9 mouse cellular contexts compared by ENCODE assay signal in genomic region chrX:140280016-140280415, GRCm38 (mm10).
DNase-seq lines count a peak whose midpoint lies in the region; ATAC-seq lines count a peak whose summit lies in the region.
"Had no signal": no experiment of that assay in that cellular context is flagged by ENCODE, and none has a peak within 500 bp of the region (broad histone marks: within the 10 kb centered on the region; RNA-seq: fewer than 3 reads in every experiment).

No protein-coding gene starts in this region.

- no peak overlapping the region for H3K27ac ChIP-seq in heart, embryonic 10.5 days
- H3K27ac ChIP-seq in lung, embryonic 15.5 days: no peak overlapping the region
- no peak overlapping the region for H3K27ac ChIP-seq in hindbrain, embryonic 11.5 days (ENCODE audit: low read depth, low read length)
- H3K27ac ChIP-seq: limb, embryonic 15.5 days had no signal

- H3K4me1 ChIP-seq in heart, embryonic 10.5 days: no peaks in the 10 kb centered on the region
- no peaks in the 10 kb centered on the region for H3K4me1 ChIP-seq in lung, embryonic 15.5 days
- no peaks in the 10 kb centered on the region for H3K4me1 ChIP-seq in hindbrain, embryonic 11.5 days (replicated peaks; ENCODE audit: control insufficient read depth, insufficient read depth, low read length)

- WGBS in heart, embryonic 10.5 days: 17% methylated on average over 12 of the region's 12 CpGs
- 11% methylated on average over 12 of the region's 12 CpGs for WGBS in lung, embryonic 15.5 days
- WGBS in hindbrain, embryonic 11.5 days: 14% methylated on average over 12 of the region's 12 CpGs

- H3K9ac ChIP-seq in lung, embryonic 15.5 days: no peak overlapping the region
- H3K9ac ChIP-seq in hindbrain, embryonic 11.5 days (ENCODE audit: low read depth, low read length): no peak overlapping the region
- H3K9ac ChIP-seq: limb, embryonic 15.5 days had no signal

- ATAC-seq in lung, embryonic 15.5 days (ENCODE audit: borderline replicate concordance, extremely low read depth, low FRiP score, low TSS enrichment): no peak
- ATAC-seq in hindbrain, embryonic 11.5 days (ENCODE audit: low FRiP score): no peak

- H3K4me2 ChIP-seq in lung, embryonic 15.5 days: 0 out of 2 replicates have a peak overlapping the region, but pooled peaks have one; percentile 17
- 0 out of 2 replicates have a peak overlapping the region, but pooled peaks have one; percentile 5 for H3K4me2 ChIP-seq in hindbrain, embryonic 11.5 days (replicated peaks; ENCODE audit: low read depth, low read length)
- H3K4me2 ChIP-seq: limb, embryonic 15.5 days had no signal

- H3K4me3 ChIP-seq in heart, embryonic 10.5 days: 0 out of 2 replicates have a peak overlapping the region, but pooled peaks have one; percentile 18
- no peak overlapping the region for H3K4me3 ChIP-seq in lung, embryonic 15.5 days
- no peak overlapping the region for H3K4me3 ChIP-seq in hindbrain, embryonic 11.5 days (ENCODE audit: low read depth, low read length)
- H3K4me3 ChIP-seq: limb, embryonic 15.5 days had no signal

- no peak for DNase-seq in heart, embryonic 10.5 days (ENCODE audit: low spot score)
- DNase-seq in heart, postnatal 25 days (ENCODE audit: low spot score): no peak
- no peak for DNase-seq in lung, postnatal 14 days
- peak; percentile 6 for DNase-seq in hindbrain, embryonic 11.5 days (ENCODE audit: low spot score)
- DNase-seq in retina, postnatal 1 day: peak; percentile 41
- DNase-seq in spleen, postnatal 10 days (ENCODE audit: low spot score in 2 of 2): no peak
- DNase-seq in gastrocnemius, postnatal 25 days: no peak

- H3K27me3 ChIP-seq in heart, embryonic 10.5 days (ENCODE audit: insufficient read depth, poor library complexity, severe bottlenecking): peaks cover 78% of the 10 kb centered on the region
- H3K27me3 ChIP-seq in lung, embryonic 15.5 days: peaks cover 57% of the 10 kb centered on the region
- H3K27me3 ChIP-seq in hindbrain, embryonic 11.5 days (ENCODE audit: control insufficient read depth, insufficient read depth, low read length): peaks cover 34% of the 10 kb centered on the region

- H3K9me3 ChIP-seq in heart, embryonic 10.5 days: no peaks in the 10 kb centered on the region
- no peaks in the 10 kb centered on the region for H3K9me3 ChIP-seq in lung, embryonic 15.5 days
- H3K9me3 ChIP-seq in hindbrain, embryonic 11.5 days (ENCODE audit: control insufficient read depth, low read length): no peaks in the 10 kb centered on the region
- H3K9me3 ChIP-seq: limb, embryonic 15.5 days had no signal

- intact Hi-C loops in heart, postnatal 25 days (cut with DNase I): no loop called here

- no peaks in the 10 kb centered on the region for H3K36me3 ChIP-seq in heart, embryonic 10.5 days
- no peaks in the 10 kb centered on the region for H3K36me3 ChIP-seq in lung, embryonic 15.5 days
- no peaks in the 10 kb centered on the region for H3K36me3 ChIP-seq in hindbrain, embryonic 11.5 days (ENCODE audit: control insufficient read depth, insufficient read depth, low read length)
- H3K36me3 ChIP-seq: limb, embryonic 15.5 days had no signal

Comparison
In these comparisons a context has a peak if more than half of its experiments do, and no peak if none do; other contexts are left out.
1. DNase-seq: peak in hindbrain, embryonic 11.5 days (single experiment) and retina, postnatal 1 day (single experiment); none in heart, embryonic 10.5 days (single experiment), heart, postnatal 25 days (single experiment), lung, postnatal 14 days (single experiment), spleen, postnatal 10 days (0 of 2) and gastrocnemius, postnatal 25 days (single experiment).